Mouse (Mus musculus) intestine, embryonic 15.5 days (tissue): ENCODE measurements at regions not wholly inside any gene's neighbourhood (a gene's known extent, or its start where the extent isn't known, plus 50 kb on each side); places are given as distances from the start of the nearest gene placed in this dataset.

ENCODE experiments used
- ATAC-seq: fragments of 200-750 bp; cut with Nextera tagmentation; 2 replicates; pipeline ENCODE4 v1.8.0; 2017; ENCODE audit warnings: moderate TSS enrichment, moderate library complexity
- H3K27ac ChIP-seq: fragments of 300-500 bp; sonication (generic); 2 replicates; pipeline ENCODE4 v1.5.1; 2015; ENCODE audit warnings: mild to moderate bottlenecking, inconsistent platforms
- H3K27me3 ChIP-seq: fragments of 300-500 bp; sonication (generic); replicated peaks from 2 replicates; pipeline ENCODE4 v1.6.1; 2015; ENCODE audit warnings: inconsistent platforms
- H3K36me3 ChIP-seq: fragments of 300-500 bp; sonication (generic); 2 replicates; pipeline ENCODE4 v1.6.1; 2015; ENCODE audit warnings: inconsistent platforms
- H3K4me1 ChIP-seq: fragments of 300-500 bp; sonication (generic); replicated peaks from 2 replicates; pipeline ENCODE4 v1.6.1; 2015; ENCODE audit warnings: inconsistent platforms
- H3K4me2 ChIP-seq: fragments of 300-500 bp; sonication (generic); replicated peaks from 2 replicates; pipeline ENCODE4 v1.6.1; 2015; ENCODE audit warnings: mild to moderate bottlenecking, inconsistent platforms
- H3K4me3 ChIP-seq: fragments of 300-500 bp; sonication (generic); replicated peaks from 2 replicates; pipeline ENCODE4 v1.5.1; 2015; ENCODE audit warnings: inconsistent platforms
- H3K9ac ChIP-seq: fragments of 300-500 bp; sonication (generic); 2 replicates; pipeline ENCODE4 v1.6.1; 2015; ENCODE audit warnings: inconsistent platforms
- H3K9me3 ChIP-seq: fragments of 300-500 bp; sonication (generic); 2 replicates; pipeline ENCODE4 v1.6.1; 2016; ENCODE audit warnings: inconsistent platforms
- WGBS: fragments of 180-500 bp; shearing (Covaris S2); methylation state at CpG from one replicate; pipeline ENCODE4 v1.1.7; 2015; 5-methylcytosine and 5-hydroxymethylcytosine counted together

DNA sequence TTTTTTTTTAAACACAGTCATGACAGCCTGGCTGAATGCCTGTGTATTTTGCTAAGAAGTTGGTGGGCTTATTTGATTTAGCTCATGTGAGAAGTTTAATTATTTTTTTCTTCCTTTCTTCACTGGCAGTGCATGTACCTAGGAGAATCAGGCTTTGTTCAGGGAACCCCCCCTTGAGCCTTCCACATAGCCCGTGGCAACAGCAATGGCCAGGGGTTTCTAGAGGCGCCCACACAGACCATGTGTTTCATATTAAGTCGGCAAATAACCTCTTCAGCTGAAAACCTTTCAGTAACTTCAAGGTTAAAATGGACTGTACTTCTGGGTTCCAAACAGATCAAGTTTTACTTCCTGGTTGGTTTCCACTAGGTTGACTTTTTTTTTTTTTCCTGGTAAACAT, 218.3 kb downstream of the Slc30a10 start:
- WGBS: 68% methylated on average over 3 of the region's 3 CpGs
- Histone ChIP-seq H3K4me2 (no peak overlapping the region), H3K9ac (no peak overlapping the region), H3K36me3 (no peaks in the 10 kb centered on the region), H3K4me3 (no peak overlapping the region), H3K27ac (no peak overlapping the region), H3K27me3 (no peaks in the 10 kb centered on the region), H3K4me1 (no peaks in the 10 kb centered on the region), H3K9me3 (no peaks in the 10 kb centered on the region)
- ATAC-seq: no peak

- Histone ChIP-seq H3K4me1 (no peaks in the 10 kb centered on the region), H3K4me3 (no peak overlapping the region), H3K4me2 (no peak overlapping the region), H3K9ac (no peak overlapping the region), H3K27me3 (no peaks in the 10 kb centered on the region), H3K36me3 (no peaks in the 10 kb centered on the region), H3K27ac (no peak overlapping the region), H3K9me3 (no peaks in the 10 kb centered on the region)
- no peak for ATAC-seq
- 68% methylated on average over 11 of the region's 11 CpGs for WGBS
Observed at GRCm38 (mm10) chr1:185675674-185676420, 221.2 kb downstream of the Slc30a10 start.

DNA sequence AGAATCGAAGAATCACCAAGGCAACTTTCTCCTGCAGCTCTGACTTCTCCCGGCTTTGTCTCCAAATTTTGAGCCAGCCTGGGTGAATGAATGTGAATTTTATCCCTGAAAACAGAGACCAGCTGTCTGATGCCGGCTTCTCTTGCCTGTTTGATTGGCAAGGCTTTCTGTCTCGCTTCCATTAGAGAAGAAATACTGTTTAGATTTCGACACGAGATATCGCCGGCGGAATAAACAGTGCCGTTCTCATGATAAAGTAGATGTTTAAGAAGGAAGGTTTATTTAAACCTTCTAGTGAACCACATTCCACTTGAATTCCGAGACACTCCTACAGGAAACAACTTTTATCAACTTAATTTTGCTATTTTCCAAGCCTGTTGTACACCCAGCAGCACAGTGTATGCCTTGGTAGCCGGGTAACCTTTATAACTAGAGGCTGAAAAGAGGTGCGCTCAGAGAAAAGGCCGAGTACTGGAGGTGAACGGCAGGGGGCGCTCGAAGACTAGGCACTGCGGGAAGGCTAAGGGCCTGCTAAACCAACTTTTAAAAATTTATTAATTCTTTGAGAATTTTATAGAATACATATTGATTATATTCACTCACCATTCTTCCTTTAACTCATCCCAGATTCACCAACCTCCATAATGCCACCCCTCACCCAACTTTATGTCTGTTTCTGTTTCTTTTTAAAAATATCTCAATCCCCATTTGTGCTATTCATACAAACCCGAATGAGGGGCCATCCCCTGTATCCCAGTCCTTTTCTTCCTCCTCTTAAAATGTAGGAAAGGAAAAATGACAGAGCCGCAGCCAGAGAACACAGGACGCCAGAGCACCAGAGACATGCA, 227.2 kb downstream of the Slc30a10 start:
- no peak overlapping the region for H3K27ac ChIP-seq

GRCm38 (mm10) chr1:185682458-185682750, 227.8 kb downstream of the Slc30a10 start:
- ATAC-seq: no peak
- Histone ChIP-seq H3K27me3 (0 out of 2 replicates have a peak, but pooled peaks cover 3% of the 10 kb centered on the region), H3K4me1 (no peaks in the 10 kb centered on the region), H3K4me3 (no peak overlapping the region), H3K4me2 (no peak overlapping the region), H3K9me3 (no peaks in the 10 kb centered on the region), H3K36me3 (no peaks in the 10 kb centered on the region), H3K9ac (no peak overlapping the region), H3K27ac (no peak overlapping the region)
- WGBS: 54% methylated on average over 3 of the region's 3 CpGs

More for the DNA sequence above, 227.2 kb downstream of the Slc30a10 start:
- H3K4me3 ChIP-seq: no peak overlapping the region
- H3K9me3 ChIP-seq: no peaks in the 10 kb centered on the region
- H3K4me2 ChIP-seq: peak overlapping the region; percentile 39; the same call in 1 of the 2 replicates
- H3K27me3 ChIP-seq: 0 out of 2 replicates have a peak, but pooled peaks cover 3% of the 10 kb centered on the region
- no peaks in the 10 kb centered on the region for H3K4me1 ChIP-seq
- WGBS: 25% methylated on average over 21 of the region's 21 CpGs
- no peaks in the 10 kb centered on the region for H3K36me3 ChIP-seq
- ATAC-seq: peak; percentile 83
- no peak overlapping the region for H3K9ac ChIP-seq

DNA sequence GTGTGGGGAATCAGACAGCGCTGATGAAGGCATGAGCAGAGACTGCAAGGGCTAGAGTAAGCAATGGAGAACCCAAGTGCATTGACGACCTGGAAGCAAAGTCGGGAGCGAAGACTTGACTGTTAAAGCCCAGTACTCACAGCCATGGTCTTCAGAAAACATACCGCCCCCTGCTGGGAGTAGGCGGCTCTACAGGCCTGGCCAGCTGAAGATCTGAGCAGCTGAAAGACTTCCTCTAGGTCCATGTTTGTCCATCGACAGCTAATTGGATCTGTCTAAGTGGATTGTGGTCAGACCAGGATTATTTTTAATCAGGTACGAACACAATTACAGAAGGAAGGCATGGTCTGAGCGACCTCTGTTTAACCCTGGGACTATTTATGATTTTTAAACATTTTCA, 230.0 kb downstream of the Slc30a10 start:
- H3K9me3 ChIP-seq: no peaks in the 10 kb centered on the region
- H3K4me2 ChIP-seq: no peak overlapping the region
- no peaks in the 10 kb centered on the region for H3K36me3 ChIP-seq
- H3K4me1 ChIP-seq: no peaks in the 10 kb centered on the region
- H3K9ac ChIP-seq: no peak overlapping the region
- no peak overlapping the region for H3K27ac ChIP-seq
- 0 out of 2 replicates have a peak, but pooled peaks cover 3% of the 10 kb centered on the region for H3K27me3 ChIP-seq
- ATAC-seq: no peak
- no peak overlapping the region for H3K4me3 ChIP-seq
- WGBS: 84% methylated on average over 9 of the region's 9 CpGs

DNA sequence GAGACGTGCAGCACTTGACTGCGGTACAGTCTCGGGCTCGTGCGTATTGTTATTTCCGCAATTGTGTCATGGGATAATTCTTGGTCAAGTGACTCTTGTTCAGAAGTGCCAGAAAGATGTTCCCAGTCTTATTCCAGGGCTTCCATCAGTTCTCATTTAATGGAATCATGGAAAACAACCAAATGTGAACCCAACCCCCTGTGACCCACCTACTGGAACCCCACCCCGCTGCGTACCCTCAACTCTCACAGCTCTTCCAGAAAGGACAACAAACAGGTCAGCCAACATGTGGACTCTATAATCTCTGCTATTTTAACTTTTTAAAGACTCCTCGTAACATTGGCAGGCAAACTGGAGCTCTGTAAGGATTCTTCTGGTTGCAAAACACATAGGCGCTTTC, 233.9 kb downstream of the Slc30a10 start:
- no peak overlapping the region for H3K4me2 ChIP-seq
- no peaks in the 10 kb centered on the region for H3K36me3 ChIP-seq
- 93% methylated on average over 10 of the region's 10 CpGs for WGBS
- no peaks in the 10 kb centered on the region for H3K4me1 ChIP-seq
- ATAC-seq: no peak
- H3K4me3 ChIP-seq: no peak overlapping the region
- no peaks in the 10 kb centered on the region for H3K9me3 ChIP-seq
- 0 out of 2 replicates have a peak, but pooled peaks cover 3% of the 10 kb centered on the region for H3K27me3 ChIP-seq
- no peak overlapping the region for H3K27ac ChIP-seq
- no peak overlapping the region for H3K9ac ChIP-seq

- no peak overlapping the region for H3K4me3 ChIP-seq
Observed at GRCm38 (mm10) chr1:185695394-185695793, 240.7 kb downstream of the Slc30a10 start.

DNA sequence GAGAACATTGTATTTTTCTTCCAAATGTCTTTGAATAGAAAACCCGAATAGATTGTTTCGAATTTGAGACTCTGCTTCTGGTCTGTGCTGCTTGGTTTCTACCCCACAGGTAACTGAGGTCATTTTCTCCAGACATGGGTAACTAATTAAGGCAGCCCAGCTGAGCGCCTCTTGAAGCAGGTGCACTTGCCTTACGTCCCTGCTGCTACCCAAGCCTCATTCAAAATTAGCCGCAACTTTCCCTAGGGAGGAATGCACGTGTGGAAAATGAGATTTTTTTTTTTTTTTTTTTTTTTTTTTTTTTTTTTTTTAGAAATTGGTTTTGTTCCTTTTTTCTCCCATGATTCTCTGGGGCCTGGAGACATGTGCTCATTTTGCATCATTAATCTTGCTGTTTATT, 245.1 kb downstream of the Slc30a10 start:
- H3K4me2 ChIP-seq: no peak overlapping the region
- no peaks in the 10 kb centered on the region for H3K9me3 ChIP-seq
- H3K4me3 ChIP-seq: no peak overlapping the region
- H3K9ac ChIP-seq: no peak overlapping the region
- no peaks in the 10 kb centered on the region for H3K27me3 ChIP-seq
- WGBS: 81% methylated on average over 6 of the region's 6 CpGs
- H3K36me3 ChIP-seq: no peaks in the 10 kb centered on the region
- H3K27ac ChIP-seq: no peak overlapping the region
- no peak for ATAC-seq
- H3K4me1 ChIP-seq: no peaks in the 10 kb centered on the region

More at GRCm38 (mm10) chr1:185695394-185695793, 240.7 kb downstream of the Slc30a10 start:
- H3K9ac ChIP-seq: no peak overlapping the region
- no peak for ATAC-seq
- no peaks in the 10 kb centered on the region for H3K36me3 ChIP-seq
- WGBS: 90% methylated on average over 2 of the region's 2 CpGs
- no peaks in the 10 kb centered on the region for H3K4me1 ChIP-seq
- no peak overlapping the region for H3K27ac ChIP-seq
- no peaks in the 10 kb centered on the region for H3K9me3 ChIP-seq
- H3K4me2 ChIP-seq: no peak overlapping the region
- no peaks in the 10 kb centered on the region for H3K27me3 ChIP-seq

DNA sequence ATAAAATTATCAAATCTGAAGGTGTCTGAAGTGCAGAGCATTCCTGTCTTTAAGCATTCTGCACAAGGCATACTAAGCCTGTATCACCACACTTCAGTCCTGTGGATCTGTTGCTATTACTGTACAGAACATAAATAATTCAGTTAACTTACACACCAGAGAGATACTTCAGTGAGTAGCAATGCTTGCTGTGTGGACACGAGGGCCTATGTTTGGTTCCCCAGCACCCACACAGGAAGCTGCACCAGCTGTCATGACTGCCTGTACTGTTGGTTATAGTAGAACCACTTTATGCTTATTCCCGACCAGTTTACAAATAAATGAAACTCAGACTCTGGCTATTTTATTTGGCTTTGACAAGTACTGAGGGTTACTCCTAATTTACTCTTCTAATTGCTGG, 271.7 kb downstream of the Slc30a10 start:
- no peaks in the 10 kb centered on the region for H3K4me1 ChIP-seq
- no peak overlapping the region for H3K4me2 ChIP-seq
- H3K9ac ChIP-seq: no peak overlapping the region
- no peaks in the 10 kb centered on the region for H3K36me3 ChIP-seq
- no peak for ATAC-seq
- H3K9me3 ChIP-seq: no peaks in the 10 kb centered on the region
- no peaks in the 10 kb centered on the region for H3K27me3 ChIP-seq
- no peak overlapping the region for H3K27ac ChIP-seq
- WGBS: 72% methylated on average over 2 of the region's 2 CpGs
- H3K4me3 ChIP-seq: no peak overlapping the region

DNA sequence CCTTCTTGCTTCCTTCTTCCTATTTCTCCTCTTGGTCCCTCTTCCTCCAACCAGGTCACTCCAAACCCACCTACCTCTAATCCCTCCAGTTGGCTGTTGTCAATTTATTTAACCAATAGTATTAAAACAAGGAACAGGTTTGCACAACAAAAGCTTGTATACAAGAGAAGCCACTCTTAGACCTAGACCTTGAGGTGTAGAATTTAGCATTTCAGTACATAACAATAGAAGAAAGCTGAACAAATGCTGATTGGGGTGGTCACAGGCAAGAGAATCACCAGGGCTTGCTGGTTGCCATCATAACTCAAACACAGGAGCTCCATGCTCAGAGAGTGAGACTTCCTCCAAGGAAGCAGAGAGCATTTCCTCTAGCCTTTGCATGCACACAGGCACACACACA, 272.2 kb downstream of the Slc30a10 start:
- H3K4me1 ChIP-seq: no peaks in the 10 kb centered on the region
- no peaks in the 10 kb centered on the region for H3K36me3 ChIP-seq
- H3K27me3 ChIP-seq: no peaks in the 10 kb centered on the region
- H3K4me2 ChIP-seq: no peak overlapping the region
- ATAC-seq: no peak
- no peak overlapping the region for H3K4me3 ChIP-seq
- H3K27ac ChIP-seq: no peak overlapping the region
- no peak overlapping the region for H3K9ac ChIP-seq
- no peaks in the 10 kb centered on the region for H3K9me3 ChIP-seq

- H3K9ac ChIP-seq: no peak overlapping the region
- no peaks in the 10 kb centered on the region for H3K9me3 ChIP-seq
- no peaks in the 10 kb centered on the region for H3K36me3 ChIP-seq
- H3K4me3 ChIP-seq: no peak overlapping the region
- H3K4me1 ChIP-seq: no peaks in the 10 kb centered on the region
- no peak overlapping the region for H3K4me2 ChIP-seq
- no peak overlapping the region for H3K27ac ChIP-seq
- 61% methylated on average over 4 of the region's 4 CpGs for WGBS
- ATAC-seq: no peak
- no peaks in the 10 kb centered on the region for H3K27me3 ChIP-seq
Observed at GRCm38 (mm10) chr1:185727749-185728148, 273.1 kb downstream of the Slc30a10 start.

DNA sequence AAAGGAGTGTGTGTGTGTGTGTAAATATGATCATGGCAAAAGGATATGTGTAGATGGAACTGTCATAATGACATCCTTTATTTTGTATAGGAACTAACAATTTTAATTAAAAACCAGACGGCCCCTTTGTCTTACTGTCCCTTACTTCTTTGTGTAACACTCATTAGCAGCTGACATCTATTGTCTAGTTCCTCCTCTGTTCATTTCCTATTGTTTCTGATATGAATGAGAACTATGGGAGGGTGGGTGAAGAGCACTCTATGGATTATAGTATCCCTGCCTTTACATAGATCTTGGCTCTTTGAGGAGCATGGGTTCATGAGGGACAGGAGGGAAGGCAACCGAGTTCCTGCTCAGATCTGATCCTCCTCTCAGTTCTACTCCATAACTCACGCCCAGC, 273.8 kb downstream of the Slc30a10 start:
- H3K4me3 ChIP-seq: no peak overlapping the region
- no peak for ATAC-seq
- H3K27me3 ChIP-seq: no peaks in the 10 kb centered on the region
- no peaks in the 10 kb centered on the region for H3K9me3 ChIP-seq
- no peak overlapping the region for H3K4me2 ChIP-seq
- WGBS: 65% methylated on average over 3 of the region's 3 CpGs
- H3K4me1 ChIP-seq: no peaks in the 10 kb centered on the region
- no peaks in the 10 kb centered on the region for H3K36me3 ChIP-seq
- H3K9ac ChIP-seq: no peak overlapping the region
- H3K27ac ChIP-seq: no peak overlapping the region

- Histone ChIP-seq H3K4me1 (no peaks in the 10 kb centered on the region), H3K9ac (no peak overlapping the region), H3K27ac (no peak overlapping the region), H3K9me3 (no peaks in the 10 kb centered on the region), H3K4me3 (no peak overlapping the region), H3K4me2 (no peak overlapping the region), H3K36me3 (no peaks in the 10 kb centered on the region), H3K27me3 (no peaks in the 10 kb centered on the region)
- ATAC-seq: peak; percentile 47; the same call in 1 of the 2 replicates
- WGBS: 52% methylated on average over 9 of the region's 9 CpGs
Observed at GRCm38 (mm10) chr1:185731062-185731461, 276.4 kb downstream of the Slc30a10 start.
